Mouse (Mus musculus): ENCODE data around the gene Havcr2. TPM values are rescaled to one million over a fixed set of nuclear protein-coding genes. Genes with fewer than 3 reads are reported as not detected.

Havcr2 gene
- 0.58 and 0.66 TPM in 2 replicates for polyA plus RNA-seq (2015; fragmentation: Nextera tagmentation; extraction: Ambion mirVana)

DNA sequence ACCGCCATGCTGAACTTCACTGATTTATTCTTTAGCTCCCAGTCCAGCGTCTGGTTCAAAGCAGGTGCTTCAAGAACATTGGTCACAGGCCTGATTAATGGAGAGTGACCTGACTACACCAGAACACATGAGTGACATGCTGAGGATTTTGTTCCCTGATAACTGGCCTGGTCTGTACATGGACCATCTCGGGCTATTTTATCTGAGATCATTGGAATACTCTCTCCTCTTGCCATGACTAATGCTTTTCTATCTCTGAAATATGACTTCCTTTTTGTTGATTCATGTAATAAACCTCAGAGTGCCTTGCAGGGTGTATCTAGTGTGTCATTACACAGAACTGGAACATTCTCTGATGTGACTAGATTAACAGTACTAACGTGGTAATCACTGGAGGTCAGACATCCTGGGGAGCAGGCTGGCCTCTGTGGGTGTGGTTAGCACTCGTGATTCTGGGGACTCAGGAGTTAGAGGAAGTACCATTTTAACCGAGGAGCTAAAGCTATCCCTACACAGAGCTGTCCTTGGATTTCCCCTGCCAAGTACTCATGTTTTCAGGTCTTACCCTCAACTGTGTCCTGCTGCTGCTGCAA is at the start of gene Havcr2:
TSS of gene Havcr2 (plus strand) at position 483 of the 593 bp plus-strand sequence.
- Histone ChIP-seq H3K4me3 (ENCODE audit: low read depth, low read length) (no peak within 1 kb of the TSS), H3K27ac (ENCODE audit: low read length) (no peak within 1 kb of the TSS), H3K4me1 (ENCODE audit: insufficient read depth, low read depth, low read length) (no peaks in the 10 kb centered on the region), H3K36me3 (ENCODE audit: insufficient read depth, low read length) (no peaks in the 10 kb centered on the region), H3K9ac (replicated peaks; ENCODE audit: low read depth) (no peak within 1 kb of the TSS), H3K27me3 (replicated peaks; ENCODE audit: insufficient read depth, low read length) (no peaks in the 10 kb centered on the region), H3K4me2 (replicated peaks; ENCODE audit: low read depth, low read length) (no peak within 1 kb of the TSS), H3K9me3 (ENCODE audit: low read length) (no peaks in the 10 kb centered on the region)
- DNase-seq (ENCODE audit: low spot score), result peak; percentile 8
- no peak; the same call in 1 of the 2 replicates for ATAC-seq
- no peak for TF ChIP-seq CTCF (IDR thresholded peaks at IDR 0.05)
- TF ChIP-seq EP300 (IDR thresholded peaks at IDR 0.05), result no peak
- WGBS, result 64% methylated on average over 6 of the region's 6 CpGs

DNA sequence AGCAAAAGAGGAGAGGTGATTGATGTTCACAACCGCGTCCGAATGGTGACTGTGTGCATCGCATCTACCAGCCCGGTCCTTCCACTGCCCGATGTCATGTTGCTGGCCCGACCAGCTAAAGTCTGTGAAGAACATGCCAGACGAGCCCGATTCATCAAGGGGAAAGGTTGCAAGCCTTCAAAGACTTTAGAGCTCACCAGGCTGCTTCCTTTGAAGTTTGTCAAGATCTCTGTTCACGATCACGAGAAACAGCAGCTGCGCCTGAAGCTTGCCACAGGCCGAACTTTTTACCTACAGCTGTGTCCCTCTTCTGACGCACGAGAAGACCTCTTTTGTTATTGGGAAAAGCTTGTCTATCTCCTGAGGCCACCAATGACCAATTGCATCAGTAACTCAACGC is 49.7 kb upstream of the Havcr2 start:
- no peak overlapping the region for H3K9ac ChIP-seq (replicated peaks; ENCODE audit: low read depth)
- H3K9me3 ChIP-seq (ENCODE audit: low read length), result no peaks in the 10 kb centered on the region
- no peaks in the 10 kb centered on the region for H3K36me3 ChIP-seq (ENCODE audit: insufficient read depth, low read length)
- no peak overlapping the region for H3K4me3 ChIP-seq (ENCODE audit: low read depth, low read length)
- no peak overlapping the region for H3K27ac ChIP-seq (ENCODE audit: low read length)
- TF ChIP-seq CTCF (IDR thresholded peaks at IDR 0.05) (no peak), EP300 (IDR thresholded peaks at IDR 0.05) (no peak)
- WGBS, result 80% methylated on average over 16 of the region's 16 CpGs
- H3K4me1 ChIP-seq (ENCODE audit: insufficient read depth, low read depth, low read length), result no peaks in the 10 kb centered on the region
- ATAC-seq (no peak), DNase-seq (ENCODE audit: low spot score) (no peak)
- no peak overlapping the region for H3K4me2 ChIP-seq (replicated peaks; ENCODE audit: low read depth, low read length)
- H3K27me3 ChIP-seq (replicated peaks; ENCODE audit: insufficient read depth, low read length), result no peaks in the 10 kb centered on the region

DNA sequence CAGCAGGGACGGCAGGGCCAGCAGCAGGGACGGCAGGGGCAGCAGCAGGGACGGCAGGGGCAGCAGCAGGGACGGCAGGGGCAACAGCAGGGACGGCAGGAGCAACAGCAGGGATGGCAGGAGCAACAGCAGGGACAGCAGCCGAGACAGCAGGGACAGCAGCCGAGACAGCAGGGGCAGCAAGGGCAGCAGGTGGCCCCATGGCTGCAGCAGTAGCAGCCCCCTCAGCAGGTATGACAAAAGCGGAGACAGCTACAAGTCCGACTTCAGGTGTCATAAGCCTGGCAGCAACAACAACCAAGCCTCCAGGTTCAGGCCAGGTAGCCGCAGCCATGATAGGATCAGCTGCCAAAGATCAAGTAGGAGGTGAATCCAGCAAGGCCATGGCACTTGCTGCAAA is 48.0 kb upstream of the Havcr2 start:
- H3K36me3 ChIP-seq (ENCODE audit: insufficient read depth, low read length), result no peaks in the 10 kb centered on the region
- H3K4me2 ChIP-seq (replicated peaks; ENCODE audit: low read depth, low read length), result no peak overlapping the region
- no peak overlapping the region for H3K9ac ChIP-seq (replicated peaks; ENCODE audit: low read depth)
- no peak overlapping the region for H3K4me3 ChIP-seq (ENCODE audit: low read depth, low read length)
- H3K9me3 ChIP-seq (ENCODE audit: low read length), result no peaks in the 10 kb centered on the region
- no peak overlapping the region for H3K27ac ChIP-seq (ENCODE audit: low read length)
- ATAC-seq (no peak), DNase-seq (ENCODE audit: low spot score) (no peak)
- 40% methylated on average over 10 of the region's 10 CpGs for WGBS
- TF ChIP-seq CTCF (IDR thresholded peaks at IDR 0.05), result no peak
- no peak for TF ChIP-seq EP300 (IDR thresholded peaks at IDR 0.05)
- H3K4me1 ChIP-seq (ENCODE audit: insufficient read depth, low read depth, low read length), result no peaks in the 10 kb centered on the region
- H3K27me3 ChIP-seq (replicated peaks; ENCODE audit: insufficient read depth, low read length), result no peaks in the 10 kb centered on the region

DNA sequence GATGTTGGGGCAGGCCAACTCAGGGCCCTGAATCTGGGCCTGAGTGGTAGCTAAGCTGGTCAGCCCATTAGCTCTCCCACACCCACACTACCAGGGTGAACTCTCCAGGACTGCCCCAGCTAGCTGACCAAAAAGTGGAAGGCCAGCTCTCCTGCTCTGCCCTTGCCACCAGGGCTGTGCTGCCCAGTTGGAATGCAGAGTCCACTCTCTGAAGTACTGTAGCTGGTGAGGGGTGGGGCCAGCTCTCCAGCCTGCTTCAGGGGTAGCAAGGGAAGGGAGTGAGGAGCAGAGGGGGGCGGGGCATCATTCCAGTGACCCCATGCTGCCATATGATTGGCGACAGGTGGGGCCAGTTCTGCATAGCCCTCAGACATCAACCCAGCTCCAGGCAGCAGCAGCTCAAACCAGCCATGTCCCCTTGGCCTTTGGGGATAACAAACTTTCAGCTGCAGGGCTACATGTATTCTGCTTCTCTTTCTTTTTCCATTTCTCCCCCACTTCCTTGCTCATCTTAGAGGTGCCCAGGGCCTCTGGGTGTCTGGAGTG is 44.6 kb upstream of the Havcr2 start:
- 33% methylated on average over 1 of the region's 2 CpGs for WGBS
- no peaks in the 10 kb centered on the region for H3K9me3 ChIP-seq (ENCODE audit: low read length)
- H3K4me3 ChIP-seq (ENCODE audit: low read depth, low read length), result no peak overlapping the region
- no peak overlapping the region for H3K4me2 ChIP-seq (replicated peaks; ENCODE audit: low read depth, low read length)
- H3K27me3 ChIP-seq (replicated peaks; ENCODE audit: insufficient read depth, low read length), result no peaks in the 10 kb centered on the region
- H3K27ac ChIP-seq (ENCODE audit: low read length), result no peak overlapping the region
- ATAC-seq (peak; percentile 75), DNase-seq (ENCODE audit: low spot score) (peak; percentile 9)
- no peak overlapping the region for H3K9ac ChIP-seq (replicated peaks; ENCODE audit: low read depth)
- TF ChIP-seq CTCF (IDR thresholded peaks at IDR 0.05), result no peak
- no peak for TF ChIP-seq EP300 (IDR thresholded peaks at IDR 0.05)
- no peaks in the 10 kb centered on the region for H3K4me1 ChIP-seq (ENCODE audit: insufficient read depth, low read depth, low read length)
- no peaks in the 10 kb centered on the region for H3K36me3 ChIP-seq (ENCODE audit: insufficient read depth, low read length)

DNA sequence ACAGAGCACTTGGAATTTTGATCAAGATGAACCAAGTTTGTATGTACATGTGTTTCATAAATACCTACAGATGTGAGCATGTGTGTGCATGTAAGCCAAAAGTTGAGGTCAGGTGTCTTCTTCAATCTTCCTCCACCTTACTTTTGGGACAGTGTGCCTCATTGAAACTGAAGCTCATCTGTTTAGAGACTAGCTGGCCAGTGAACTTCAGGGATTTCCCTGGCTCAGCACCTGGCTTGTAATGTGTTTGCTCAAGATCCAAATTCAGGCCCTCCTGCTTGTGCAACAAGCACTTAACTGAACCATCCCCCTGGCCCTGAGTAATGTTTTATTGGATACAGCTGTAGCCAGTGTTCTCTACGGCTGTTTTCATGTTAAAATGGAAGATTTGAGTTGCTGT is 36.3 kb upstream of the Havcr2 start:
- Histone ChIP-seq H3K9me3 (ENCODE audit: low read length) (no peaks in the 10 kb centered on the region), H3K4me1 (ENCODE audit: insufficient read depth, low read depth, low read length) (no peaks in the 10 kb centered on the region), H3K4me2 (replicated peaks; ENCODE audit: low read depth, low read length) (no peak overlapping the region), H3K27me3 (replicated peaks; ENCODE audit: insufficient read depth, low read length) (no peaks in the 10 kb centered on the region), H3K9ac (replicated peaks; ENCODE audit: low read depth) (no peak overlapping the region), H3K36me3 (ENCODE audit: insufficient read depth, low read length) (no peaks in the 10 kb centered on the region), H3K27ac (ENCODE audit: low read length) (no peak overlapping the region), H3K4me3 (ENCODE audit: low read depth, low read length) (no peak overlapping the region)
- ATAC-seq (no peak), DNase-seq (ENCODE audit: low spot score) (no peak)
- TF ChIP-seq EP300 (IDR thresholded peaks at IDR 0.05), result no peak
- TF ChIP-seq CTCF (IDR thresholded peaks at IDR 0.05), result no peak
- WGBS, result 11% methylated on average over 1 of the region's 1 CpGs

DNA sequence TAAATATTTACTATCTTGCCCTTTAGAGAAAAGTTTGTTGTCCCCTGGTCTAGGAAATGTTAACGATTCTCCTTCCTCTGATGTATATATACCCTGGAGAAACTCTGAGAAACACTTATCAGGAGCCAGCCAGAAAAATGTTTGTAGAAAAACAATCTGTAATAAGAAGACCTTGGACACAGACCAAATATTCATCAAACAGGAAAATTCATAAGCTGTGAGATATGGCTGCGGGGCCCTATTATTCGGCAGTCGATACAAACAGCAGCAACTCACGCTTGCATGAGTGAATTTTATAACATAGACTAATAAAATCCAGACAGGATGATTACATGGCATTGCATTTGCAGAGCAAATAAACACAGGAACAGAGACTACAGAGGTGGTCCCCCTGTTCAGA is 35.9 kb upstream of the Havcr2 start:
- H3K36me3 ChIP-seq (ENCODE audit: insufficient read depth, low read length), result no peaks in the 10 kb centered on the region
- H3K4me1 ChIP-seq (ENCODE audit: insufficient read depth, low read depth, low read length), result no peaks in the 10 kb centered on the region
- H3K9ac ChIP-seq (replicated peaks; ENCODE audit: low read depth), result no peak overlapping the region
- H3K4me3 ChIP-seq (ENCODE audit: low read depth, low read length), result no peak overlapping the region
- TF ChIP-seq CTCF (IDR thresholded peaks at IDR 0.05) (no peak), EP300 (IDR thresholded peaks at IDR 0.05) (no peak)
- no peaks in the 10 kb centered on the region for H3K27me3 ChIP-seq (replicated peaks; ENCODE audit: insufficient read depth, low read length)
- no peak overlapping the region for H3K4me2 ChIP-seq (replicated peaks; ENCODE audit: low read depth, low read length)
- H3K9me3 ChIP-seq (ENCODE audit: low read length), result no peaks in the 10 kb centered on the region
- no peak for ATAC-seq
- WGBS, result 50% methylated on average over 5 of the region's 5 CpGs
- no peak for DNase-seq (ENCODE audit: low spot score)
- no peak overlapping the region for H3K27ac ChIP-seq (ENCODE audit: low read length)

Measured in lung, postnatal 0 days (tissue).